Mouse (Mus musculus) frontal cortex, postnatal 25 days (tissue): ENCODE results near the gene Numa1.
A peak's percentile ranks its signal among the peaks of the same experiment; 100 is the strongest.
"Not testable (repeated sequence)": the region's sequence is repeated elsewhere in the genome, so short reads cannot be mapped to it uniquely, and the experiment has no call there.

Experiments used
- DNase-seq, 2 experiments: peaks; one replicate each; pipeline ENCODE4 v3.0.0; 2022; ENCODE audit warnings: low spot score in 2 of 2

The Numa1 gene

GRCm38 (mm10) chr7:101937569-101937968 lies 3.7 kb downstream of the Numa1 start:
- no peak for DNase-seq

DNA sequence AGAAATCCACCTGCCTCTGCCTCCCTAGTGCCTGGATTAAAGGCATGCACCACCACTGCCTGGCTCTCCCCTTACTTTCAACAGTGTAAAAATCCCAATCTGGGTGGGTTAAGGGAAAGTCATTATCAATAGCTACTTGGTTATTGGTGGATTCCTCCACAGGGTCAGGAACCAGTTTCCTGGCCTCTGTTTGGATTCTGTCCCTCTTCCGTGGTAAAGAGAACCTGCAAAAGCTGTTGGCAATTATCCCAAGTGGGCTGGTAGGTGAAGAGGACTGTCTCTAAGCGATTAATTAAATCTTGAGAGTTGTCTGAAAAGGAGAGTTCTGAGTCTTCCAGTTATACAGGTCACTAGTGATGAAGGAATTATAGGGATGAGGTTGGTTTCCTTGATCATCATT lies 4.4 kb downstream of the Numa1 start:
- DNase-seq: no peak

GRCm38 (mm10) chr7:101939758-101940157 lies 5.8 kb downstream of the Numa1 start:
- no peak for DNase-seq

DNA sequence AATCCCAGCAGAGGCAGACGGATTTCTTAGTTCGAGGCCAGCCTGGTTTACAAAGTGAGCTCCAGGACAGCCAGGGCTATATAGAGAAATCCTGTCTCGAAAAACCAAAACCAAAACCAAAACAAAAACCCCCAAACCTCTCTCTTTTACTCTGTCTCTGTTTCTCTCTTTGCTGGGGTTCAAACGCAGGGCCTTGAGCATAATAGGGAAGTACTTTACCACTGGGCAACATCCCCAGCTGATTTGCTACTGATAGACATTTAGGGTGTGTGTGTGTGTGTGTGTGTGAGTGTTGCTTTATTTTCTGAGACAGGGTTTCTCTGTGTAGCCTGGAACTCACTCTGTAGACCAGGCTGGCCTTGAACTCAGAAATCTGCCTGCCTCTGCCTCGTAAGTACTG lies 15.1 kb downstream of the Numa1 start:
- not testable (repeated sequence) for DNase-seq

DNA sequence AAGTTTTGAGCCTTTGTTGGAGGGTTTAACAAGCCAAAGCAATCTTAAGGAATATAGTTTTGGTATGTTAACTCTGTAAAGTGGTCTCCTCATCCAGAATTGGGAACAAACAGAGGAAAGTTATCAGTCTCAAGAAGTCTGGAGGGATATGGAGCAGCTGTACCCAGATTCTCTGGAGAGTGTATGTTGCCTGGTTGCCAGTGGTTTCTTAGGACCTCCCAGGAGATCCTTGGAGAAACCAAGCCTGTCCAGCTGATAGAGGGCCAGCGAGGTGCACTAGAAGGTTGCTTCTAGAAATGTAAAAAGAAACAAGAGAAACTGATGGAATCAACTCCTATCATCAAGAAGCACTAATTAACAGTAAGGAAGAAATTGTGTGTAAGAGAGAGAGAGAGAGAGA lies 17.7 kb downstream of the Numa1 start:
- DNase-seq: no peak

DNA sequence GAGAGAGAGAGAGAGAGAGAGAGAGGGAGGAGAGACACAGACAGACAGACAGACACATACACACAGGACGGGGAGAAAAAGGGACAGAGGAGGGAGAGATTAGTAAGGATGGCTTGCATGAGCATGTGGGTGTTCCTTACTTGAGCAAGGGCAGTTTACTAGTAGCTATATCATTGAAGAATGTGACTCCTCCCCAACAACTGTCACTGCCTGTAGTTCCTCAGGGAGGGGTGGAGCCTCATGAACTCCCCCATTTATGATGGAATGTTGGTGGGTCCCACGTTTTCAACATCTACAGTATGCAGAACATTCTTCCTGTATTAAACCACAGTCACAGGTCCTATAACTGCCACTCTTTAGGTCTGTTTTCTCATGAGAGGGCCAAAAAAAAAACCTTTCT lies 18.2 kb downstream of the Numa1 start:
- no peak for DNase-seq

DNA sequence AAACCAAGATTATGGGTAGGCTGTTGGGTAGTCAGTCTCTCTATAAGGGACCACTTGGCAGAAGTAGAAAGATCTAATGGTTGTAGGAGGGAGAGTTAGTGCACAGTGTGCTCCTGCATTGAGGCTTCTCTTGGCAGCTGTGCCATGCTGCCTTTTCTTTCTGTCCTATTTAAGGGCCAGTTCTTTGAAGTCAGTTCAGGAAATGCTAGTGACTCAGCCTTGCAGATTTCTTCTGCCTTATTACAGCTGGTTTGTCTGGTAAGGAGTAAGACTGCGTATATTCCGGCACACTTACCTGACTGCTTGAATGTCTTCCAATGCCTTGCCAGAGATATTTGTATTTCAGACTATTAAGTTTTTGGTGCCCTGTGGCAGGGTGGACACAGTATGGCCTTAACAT lies 20.3 kb downstream of the Numa1 start:
- DNase-seq: no peak

DNA sequence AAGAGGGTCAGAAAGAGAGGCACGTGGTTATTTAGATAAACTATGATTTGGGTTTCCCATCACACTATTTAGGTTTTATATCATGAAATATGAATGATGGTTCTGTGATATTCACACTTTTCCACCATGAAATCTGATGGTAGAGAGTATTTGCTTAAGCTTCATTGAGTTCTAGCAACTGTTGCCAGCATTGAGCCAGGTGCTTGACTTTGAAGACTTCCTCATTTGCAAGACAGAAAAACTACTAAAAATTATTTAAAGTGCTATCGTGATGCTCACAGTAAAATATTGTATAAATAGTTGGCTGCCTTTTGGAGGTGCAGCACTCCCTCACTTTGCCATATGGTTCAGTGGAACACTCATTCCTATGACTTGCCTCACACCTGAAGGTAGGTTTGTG lies 21.4 kb downstream of the Numa1 start:
- DNase-seq: no peak

- no peak for DNase-seq
Measured at GRCm38 (mm10) chr7:101955862-101956261, 22.0 kb downstream of the Numa1 start.

DNA sequence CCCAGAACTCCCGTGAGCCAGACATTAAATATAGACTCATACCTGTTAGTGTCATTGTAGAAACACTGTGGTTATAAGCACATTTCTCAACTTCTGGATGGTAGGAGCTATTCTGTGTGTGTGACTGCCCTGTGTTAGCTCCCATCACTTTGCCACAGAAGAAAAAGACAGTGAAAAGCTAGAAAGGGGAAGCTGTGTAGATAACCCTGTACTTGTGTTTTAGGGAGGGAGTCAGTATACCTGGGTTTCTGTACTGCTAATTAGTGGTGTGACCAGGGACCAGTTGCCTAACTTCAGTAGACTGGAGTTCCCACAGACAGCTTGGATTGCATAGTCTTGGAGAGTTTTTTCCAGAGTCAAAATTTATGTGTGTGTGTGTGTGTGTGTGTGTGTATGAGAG lies 22.6 kb downstream of the Numa1 start:
- DNase-seq: no peak

GRCm38 (mm10) chr7:101956911-101957310 lies 23.0 kb downstream of the Numa1 start:
- no peak for DNase-seq

GRCm38 (mm10) chr7:101962829-101963228 lies 28.9 kb downstream of the Numa1 start:
- no peak for DNase-seq

GRCm38 (mm10) chr7:101963621-101964020 lies 29.7 kb downstream of the Numa1 start:
- DNase-seq: no peak

GRCm38 (mm10) chr7:101964551-101964950 lies 30.6 kb downstream of the Numa1 start:
- DNase-seq: no peak

- no peak for DNase-seq
Measured at GRCm38 (mm10) chr7:101965606-101966005, 31.7 kb downstream of the Numa1 start.

DNA sequence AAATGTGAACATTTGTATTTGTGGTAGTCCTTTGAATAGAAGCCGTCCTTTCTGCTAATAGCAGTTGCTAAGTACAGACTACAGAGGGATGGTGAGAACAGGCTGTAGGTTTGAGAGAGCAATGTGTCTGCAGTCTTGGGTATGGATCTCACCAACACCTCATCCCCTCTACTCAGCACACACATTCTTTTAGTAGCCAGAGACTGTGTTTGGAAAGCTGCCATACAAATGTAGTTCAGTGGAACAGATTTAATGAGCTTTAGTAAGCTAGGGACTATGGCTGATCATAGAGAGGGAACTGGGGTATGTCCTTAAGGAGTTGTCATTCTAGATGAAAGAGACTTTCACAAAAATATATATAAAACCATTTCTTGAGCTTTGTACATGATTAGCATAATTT lies 33.3 kb downstream of the Numa1 start:
- no peak for DNase-seq

DNA sequence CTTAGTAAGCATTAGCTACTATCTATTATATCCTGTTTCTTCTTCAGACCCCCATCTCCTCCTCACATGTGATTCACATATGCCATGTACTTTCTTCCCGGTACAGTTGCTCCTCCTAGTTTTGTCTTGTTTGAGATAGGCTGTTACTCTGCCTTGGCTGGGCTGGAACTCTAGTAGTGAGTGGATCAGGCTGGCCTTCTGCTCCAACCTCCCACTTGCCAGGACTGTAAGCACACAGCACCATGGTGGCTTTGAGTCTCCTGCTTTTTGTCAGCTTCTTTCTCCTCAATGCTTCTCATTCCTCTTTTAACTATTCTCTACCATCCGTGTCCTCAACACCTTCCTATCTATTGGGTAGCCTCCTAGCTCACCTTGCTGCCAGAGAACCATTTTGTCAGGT lies 34.8 kb downstream of the Numa1 start:
- DNase-seq: no peak

DNA sequence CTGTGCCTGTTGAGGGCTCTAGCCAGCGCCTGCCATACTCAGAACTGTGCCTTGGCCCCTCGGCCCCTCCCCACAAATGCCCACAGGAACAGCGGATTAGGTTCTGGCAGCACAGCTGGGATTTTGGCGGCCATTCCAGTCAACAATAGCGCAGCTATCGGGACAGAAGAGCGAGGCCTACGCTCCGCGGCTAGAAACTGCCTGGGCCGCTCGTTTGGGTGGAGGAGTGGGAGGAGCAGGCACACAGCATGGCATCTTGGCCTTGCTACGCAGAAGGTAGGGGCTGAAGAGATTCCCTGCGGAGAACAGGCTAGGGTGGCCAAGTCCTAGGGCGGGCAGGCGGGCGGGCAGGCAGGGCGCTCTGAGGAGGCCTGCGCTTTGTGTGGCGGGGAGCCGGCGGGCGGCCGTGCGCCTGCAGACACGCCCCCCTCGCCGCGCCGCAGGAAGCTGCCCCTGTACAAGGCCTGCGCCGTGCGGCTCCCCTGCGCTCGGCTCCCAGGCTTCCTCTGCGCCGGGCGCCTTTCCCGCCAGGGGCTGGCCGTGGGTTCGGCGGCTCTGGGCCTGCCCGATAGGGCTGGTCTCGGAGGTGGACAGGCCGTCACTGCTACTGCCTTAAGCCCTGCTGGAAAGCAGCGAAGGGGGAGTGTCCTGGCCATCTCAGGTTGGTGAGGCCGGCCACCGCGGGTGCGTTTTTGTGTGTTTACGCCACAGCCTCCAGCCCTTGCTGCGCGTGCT lies 36.0 kb downstream of the Numa1 start:
- DNase-seq: peak; percentile 66 to 76

DNA sequence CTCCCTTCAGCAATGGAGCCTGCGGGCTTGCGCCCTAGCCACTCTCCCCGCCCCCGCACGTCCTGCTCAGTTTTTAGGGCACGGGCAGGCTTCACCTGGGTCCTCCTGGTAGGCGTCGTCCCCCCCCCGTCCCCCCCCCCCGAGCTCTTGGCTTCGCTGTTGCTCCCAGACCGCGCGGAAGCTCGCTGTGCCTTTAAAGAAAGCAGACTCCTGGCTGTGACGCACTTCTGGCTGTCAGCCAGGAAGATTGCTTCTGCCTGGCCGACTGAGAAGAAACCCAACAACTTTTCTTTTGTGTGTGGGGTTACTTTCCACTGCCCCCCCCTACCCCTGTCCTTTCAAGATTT lies 36.5 kb downstream of the Numa1 start:
- DNase-seq: peak; percentile 65 to 76

- peak; percentile 40 to 59 for DNase-seq
Measured at GRCm38 (mm10) chr7:101970821-101971461, 37.0 kb downstream of the Numa1 start.

DNA sequence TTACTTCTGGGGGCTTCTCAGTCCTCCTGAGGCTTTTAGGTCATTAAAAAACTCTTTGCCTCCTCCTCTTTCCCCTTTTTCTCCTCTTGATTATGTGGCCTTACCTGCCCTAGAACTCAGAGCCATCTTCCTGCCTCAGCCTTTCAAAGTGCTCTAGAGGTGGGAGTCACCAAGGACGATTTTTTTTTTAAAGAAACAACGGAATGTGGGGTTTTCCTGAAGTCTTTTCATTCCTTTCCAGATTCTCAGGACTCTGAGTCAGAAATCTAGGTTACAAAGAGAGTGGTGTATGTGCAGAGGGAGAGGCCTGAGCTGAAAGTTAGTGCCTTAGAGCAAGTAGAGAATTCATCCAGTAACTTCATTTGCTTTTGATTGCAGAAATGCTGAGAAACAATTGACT lies 37.8 kb downstream of the Numa1 start:
- DNase-seq: no peak

GRCm38 (mm10) chr7:101973730-101974129 lies 39.8 kb downstream of the Numa1 start:
- DNase-seq: no peak

DNA sequence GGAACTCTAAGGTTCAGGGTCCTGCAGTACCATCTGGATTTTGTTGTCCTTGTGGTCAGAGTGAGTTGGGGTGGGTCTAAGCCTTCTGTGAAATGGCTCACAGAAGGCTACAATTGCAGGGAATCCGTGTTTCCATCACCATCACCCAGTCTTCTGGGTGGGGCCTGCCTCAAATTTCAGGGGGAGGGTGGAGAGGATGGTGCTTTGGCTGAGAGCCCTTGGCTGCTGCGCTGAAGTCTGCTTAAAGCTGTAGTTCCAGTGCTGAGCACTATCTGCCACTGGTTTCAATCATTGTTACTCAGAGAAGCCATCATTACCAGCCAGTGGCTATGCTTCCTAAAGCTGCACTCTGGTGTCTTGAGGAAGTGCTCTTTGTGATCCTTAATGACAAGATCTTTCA lies 40.6 kb downstream of the Numa1 start:
- DNase-seq: no peak

- DNase-seq: no peak
Measured at GRCm38 (mm10) chr7:101982735-101983134, 48.8 kb downstream of the Numa1 start.
